Mouse (Mus musculus) heart, embryonic 11.5 days (tissue): Measurements from ENCODE around the gene Kif22. TPM values are rescaled to one million over a fixed set of nuclear protein-coding genes. Genes with fewer than 3 reads are reported as not detected.

Experiments
- ATAC-seq: fragments of 200-750 bp; cut with Nextera tagmentation; replicated peaks from 2 replicates; pipeline ENCODE4 v1.8.0; 2017; ENCODE audit warnings: moderate library complexity; ENCODE audit not compliant: insufficient number of reproducible peaks, low FRiP score, low TSS enrichment
- H3K27ac ChIP-seq: fragments of 300-500 bp; sonication (generic); 2 replicates; pipeline ENCODE4 v1.5.1; 2014; ENCODE audit warnings: mild to moderate bottlenecking, low read depth, low read length
- H3K27me3 ChIP-seq: fragments of 300-500 bp; sonication (generic); 2 replicates; pipeline ENCODE4 v1.6.1; 2014; ENCODE audit warnings: mild to moderate bottlenecking, low read length, mixed read lengths; ENCODE audit not compliant: control insufficient read depth, insufficient read depth
- H3K36me3 ChIP-seq: fragments of 300-500 bp; sonication (generic); 2 replicates; pipeline ENCODE4 v1.6.1; 2014; ENCODE audit warnings: mild to moderate bottlenecking, low read length, moderate library complexity, mixed read lengths; ENCODE audit not compliant: control insufficient read depth, insufficient read depth
- H3K4me1 ChIP-seq: fragments of 300-500 bp; sonication (generic); 2 replicates; pipeline ENCODE4 v1.6.1; 2014; ENCODE audit warnings: low read length; ENCODE audit not compliant: control insufficient read depth, insufficient read depth
- H3K4me2 ChIP-seq: fragments of 300-500 bp; sonication (generic); 2 replicates; pipeline ENCODE4 v1.6.1; 2014; ENCODE audit warnings: mild to moderate bottlenecking, moderate library complexity
- H3K4me3 ChIP-seq: fragments of 300-500 bp; sonication (generic); 2 replicates; pipeline ENCODE4 v1.5.1; 2014; ENCODE audit warnings: low read depth, low read length
- H3K9ac ChIP-seq: fragments of 300-500 bp; sonication (generic); 2 replicates; pipeline ENCODE4 v1.6.1; 2014; ENCODE audit warnings: mild to moderate bottlenecking, low read depth, low read length, moderate library complexity
- H3K9me3 ChIP-seq: fragments of 300-500 bp; sonication (generic); replicated peaks from 2 replicates; pipeline ENCODE4 v1.6.1; 2016; ENCODE audit warnings: low read length; ENCODE audit not compliant: control insufficient read depth
- WGBS: fragments of 180-500 bp; shearing (Covaris S2); extraction: QIAGEN DNeasy Blood & Tissue Kit; methylation state at CpG from one replicate; pipeline ENCODE4 v1.1.7; 2014; ENCODE audit not compliant: insufficient replicate concordance; 5-methylcytosine and 5-hydroxymethylcytosine counted together
- polyA plus RNA-seq: library from polyadenylated mRNA; unstranded; fragments of >200 nt; fragmentation: Nextera tagmentation; extraction: Ambion mirVana; gene quantifications from 2 replicates; pipeline ENCODE4 v1.2.1, GENCODE M21; 2014

Kif22 gene
- polyA plus RNA-seq, 1 experiment from 2014 or later, result 103 TPM

GRCm38 (mm10) chr7:127020901-127021562 lies 21.2 kb downstream of the Kif22 start, which contains the start of the genes Gm42742 and Prrt2:
Gm42742 (minus strand) TSS chr7:127021097.
Prrt2 (minus strand) TSS chr7:127021211.
- H3K27me3 ChIP-seq, result no peaks in the 10 kb centered on the region
- 3% methylated on average over 31 of the region's 37 CpGs for WGBS
- ATAC-seq, result no peak
- no peaks in the 10 kb centered on the region for H3K9me3 ChIP-seq
- peaks cover 17% of the 10 kb centered on the region for H3K36me3 ChIP-seq
- H3K9ac ChIP-seq, result peak within 1 kb of the TSS; percentile 72
- no peak within 1 kb of the TSS; the same call in none of the 2 replicates for H3K27ac ChIP-seq
- peaks cover 45% of the 10 kb centered on the region for H3K4me1 ChIP-seq
- H3K4me2 ChIP-seq, result peak within 1 kb of the TSS; percentile 77
- peak within 1 kb of the TSS; percentile 45 for H3K4me3 ChIP-seq

- no peaks in the 10 kb centered on the region for H3K9me3 ChIP-seq
- H3K4me1 ChIP-seq, result peaks cover 50% of the 10 kb centered on the region
- H3K27ac ChIP-seq, result no peak overlapping the region
- H3K27me3 ChIP-seq, result no peaks in the 10 kb centered on the region
- H3K36me3 ChIP-seq, result peaks cover 17% of the 10 kb centered on the region
- H3K9ac ChIP-seq, result peak overlapping the region; percentile 72
- 41% methylated on average over 5 of the region's 5 CpGs for WGBS
- ATAC-seq, result no peak
- H3K4me2 ChIP-seq, result peak overlapping the region; percentile 77
- H3K4me3 ChIP-seq, result peak overlapping the region; percentile 45
Observed at GRCm38 (mm10) chr7:127020491-127020890, 21.8 kb downstream of the Kif22 start.

GRCm38 (mm10) chr7:127020031-127020430 lies 22.2 kb downstream of the Kif22 start:
- no peak for ATAC-seq
- H3K27ac ChIP-seq, result no peak overlapping the region
- no peaks in the 10 kb centered on the region for H3K27me3 ChIP-seq
- peaks cover 19% of the 10 kb centered on the region for H3K36me3 ChIP-seq
- peaks cover 53% of the 10 kb centered on the region for H3K4me1 ChIP-seq
- 68% methylated on average over 3 of the region's 3 CpGs for WGBS
- peak overlapping the region; percentile 77 for H3K4me2 ChIP-seq
- peak overlapping the region; percentile 45; the same call in 1 of the 2 replicates for H3K4me3 ChIP-seq
- H3K9ac ChIP-seq, result peak overlapping the region; percentile 72; the same call in 1 of the 2 replicates
- H3K9me3 ChIP-seq, result no peaks in the 10 kb centered on the region

- Histone ChIP-seq H3K36me3 (peaks cover 20% of the 10 kb centered on the region), H3K9ac (no peak overlapping the region), H3K4me2 (peak overlapping the region; percentile 77), H3K27me3 (no peaks in the 10 kb centered on the region), H3K9me3 (no peaks in the 10 kb centered on the region), H3K4me1 (peaks cover 54% of the 10 kb centered on the region), H3K4me3 (peak overlapping the region; percentile 45; the same call in 1 of the 2 replicates), H3K27ac (no peak overlapping the region)
- no peak for ATAC-seq
- 77% methylated on average over 14 of the region's 14 CpGs for whole genome bisulfite sequencing
Observed at GRCm38 (mm10) chr7:127019306-127019960, 22.8 kb downstream of the Kif22 start.

GRCm38 (mm10) chr7:127018416-127019305 lies 23.6 kb downstream of the Kif22 start:
- Histone ChIP-seq H3K27me3 (no peaks in the 10 kb centered on the region), H3K9ac (peak overlapping the region; percentile 0; the same call in 1 of the 2 replicates), H3K36me3 (peaks cover 18% of the 10 kb centered on the region), H3K4me2 (peak overlapping the region; percentile 11; the same call in 1 of the 2 replicates), H3K27ac (no peak overlapping the region), H3K4me3 (no peak overlapping the region), H3K4me1 (peaks cover 50% of the 10 kb centered on the region), H3K9me3 (no peaks in the 10 kb centered on the region)
- WGBS, result 74% methylated on average over 15 of the region's 15 CpGs
- ATAC-seq, result no peak

- Histone ChIP-seq H3K9me3 (no peaks in the 10 kb centered on the region), H3K4me1 (peaks cover 43% of the 10 kb centered on the region), H3K9ac (peak overlapping the region; percentile 39; the same call in 1 of the 2 replicates), H3K36me3 (peaks cover 11% of the 10 kb centered on the region), H3K4me2 (no peak overlapping the region), H3K4me3 (no peak overlapping the region), H3K27ac (no peak overlapping the region), H3K27me3 (no peaks in the 10 kb centered on the region)
- no peak for ATAC-seq
- WGBS, result 37% methylated on average over 6 of the region's 6 CpGs
Observed at GRCm38 (mm10) chr7:127017950-127018345, 24.3 kb downstream of the Kif22 start.

GRCm38 (mm10) chr7:127016971-127017949 lies 25.0 kb downstream of the Kif22 start, which contains the start of gene Pagr1a:
Pagr1a (minus strand) TSS chr7:127017352.
- peak within 1 kb of the TSS; percentile 97 for H3K27ac ChIP-seq
- peak within 1 kb of the TSS; percentile 86 for H3K4me2 ChIP-seq
- ATAC-seq, result peak; percentile 70
- H3K4me3 ChIP-seq, result peak within 1 kb of the TSS; percentile 66
- H3K9ac ChIP-seq, result peak within 1 kb of the TSS; percentile 94
- peaks cover 8% of the 10 kb centered on the region for H3K36me3 ChIP-seq
- no peaks in the 10 kb centered on the region for H3K9me3 ChIP-seq
- H3K27me3 ChIP-seq, result no peaks in the 10 kb centered on the region
- peaks cover 38% of the 10 kb centered on the region for H3K4me1 ChIP-seq
- 4% methylated on average over 39 of the region's 39 CpGs for WGBS
